Mouse (Mus musculus): ENCODE data around the gene Dlx6. TPM values are rescaled to one million over a fixed set of nuclear protein-coding genes. Genes with fewer than 3 reads are reported as not detected.
A peak's percentile ranks its signal among the peaks of the same experiment; 100 is the strongest.

Dlx6 gene
- polyA plus RNA-seq, 1 experiment from 2014 or later = 0.19 TPM

DNA sequence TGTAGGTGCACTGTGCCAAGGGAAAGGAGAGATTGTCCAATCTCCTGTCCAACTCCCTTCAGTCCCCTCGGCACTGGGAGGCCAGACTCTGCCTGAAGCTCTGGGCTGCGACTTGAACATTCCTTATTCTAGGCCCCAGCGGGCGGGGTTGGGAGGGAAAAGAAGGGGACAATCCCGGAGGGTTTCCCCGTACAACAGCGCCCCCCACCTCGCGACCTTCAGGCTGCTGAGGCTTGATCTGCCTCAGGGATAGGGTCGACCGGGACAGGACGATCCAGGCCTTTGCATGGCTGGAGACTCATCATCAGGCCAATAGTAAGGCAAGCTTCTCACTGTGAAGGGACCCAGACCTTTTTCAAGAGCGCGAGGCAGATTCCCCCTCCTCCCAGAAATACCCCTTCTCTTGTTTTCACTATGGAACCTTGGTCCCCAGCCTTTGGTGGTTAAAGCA lies 15.7 kb downstream of the Dlx6 start:
- Histone ChIP-seq H3K9me3 (replicated peaks) (no peaks in the 10 kb centered on the region), H3K4me1 (replicated peaks) (peaks cover 40% of the 10 kb centered on the region), H3K4me3 (peak overlapping the region; percentile 12; the same call in 1 of the 2 replicates), H3K4me2 (no peak overlapping the region), H3K27me3 (peaks cover 98% of the 10 kb centered on the region), H3K36me3 (no peaks in the 10 kb centered on the region), H3K9ac (no peak overlapping the region), H3K27ac (no peak overlapping the region)
- WGBS = 2% methylated on average over 14 of the region's 14 CpGs
- ATAC-seq (replicated peaks; ENCODE audit: insufficient number of reproducible peaks, insufficient read depth, low FRiP score, low read depth) = no peak

DNA sequence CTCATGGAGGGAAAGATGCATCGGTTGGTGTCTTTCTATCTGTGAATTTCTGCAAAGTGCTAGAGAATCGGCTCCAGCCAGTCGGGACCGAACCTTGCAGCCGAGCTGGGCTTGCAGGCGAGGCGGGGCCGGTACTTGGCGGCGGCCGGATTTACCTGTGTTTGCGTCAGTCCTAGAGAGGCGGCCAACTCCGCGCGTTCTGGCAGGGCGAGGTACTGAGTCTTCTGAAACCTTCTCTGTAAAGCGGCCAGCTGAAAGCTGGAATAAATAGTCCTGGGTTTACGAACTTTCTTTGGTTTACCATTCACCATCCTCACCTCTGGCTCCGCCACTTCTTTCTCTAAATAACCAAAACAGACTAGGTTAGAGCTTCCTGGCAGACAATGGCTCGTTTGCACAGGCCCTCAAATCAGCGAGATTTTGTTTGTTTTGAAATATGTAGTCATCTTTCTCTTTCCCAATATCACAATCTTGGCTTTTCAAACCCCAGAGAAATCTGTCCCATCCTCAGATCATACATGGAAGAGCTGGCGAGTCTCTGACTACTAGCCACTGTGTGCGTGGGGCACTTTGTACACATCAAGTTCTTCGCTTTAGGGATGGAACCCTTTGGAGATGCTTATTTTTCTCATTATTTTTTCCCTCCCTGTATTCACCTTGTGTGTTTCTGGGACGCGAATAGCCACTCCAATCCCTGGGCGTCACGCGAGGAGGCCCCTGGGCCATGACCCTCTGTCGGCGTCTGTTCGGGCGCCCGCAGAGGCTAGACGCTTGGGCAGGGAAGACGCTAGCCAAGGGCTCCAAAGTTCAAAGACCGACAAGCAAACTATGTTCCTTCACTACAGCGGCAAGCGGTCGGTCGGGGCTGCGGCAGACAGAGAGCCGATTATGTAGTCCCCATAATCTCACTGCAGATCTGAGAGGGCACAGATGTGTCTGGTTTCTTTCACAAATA lies 16.5 kb downstream of the Dlx6 start:
- Histone ChIP-seq H3K9me3 (replicated peaks) (no peaks in the 10 kb centered on the region), H3K9ac (no peak overlapping the region), H3K27ac (no peak overlapping the region), H3K36me3 (no peaks in the 10 kb centered on the region), H3K4me1 (replicated peaks) (peaks cover 33% of the 10 kb centered on the region), H3K27me3 (peaks cover 95% of the 10 kb centered on the region), H3K4me3 (0 out of 2 replicates have a peak overlapping the region, but pooled peaks have one; percentile 60), H3K4me2 (peak overlapping the region; percentile 93)
- no peak for ATAC-seq (replicated peaks; ENCODE audit: insufficient number of reproducible peaks, insufficient read depth, low FRiP score, low read depth)
- WGBS = 9% methylated on average over 44 of the region's 44 CpGs

DNA sequence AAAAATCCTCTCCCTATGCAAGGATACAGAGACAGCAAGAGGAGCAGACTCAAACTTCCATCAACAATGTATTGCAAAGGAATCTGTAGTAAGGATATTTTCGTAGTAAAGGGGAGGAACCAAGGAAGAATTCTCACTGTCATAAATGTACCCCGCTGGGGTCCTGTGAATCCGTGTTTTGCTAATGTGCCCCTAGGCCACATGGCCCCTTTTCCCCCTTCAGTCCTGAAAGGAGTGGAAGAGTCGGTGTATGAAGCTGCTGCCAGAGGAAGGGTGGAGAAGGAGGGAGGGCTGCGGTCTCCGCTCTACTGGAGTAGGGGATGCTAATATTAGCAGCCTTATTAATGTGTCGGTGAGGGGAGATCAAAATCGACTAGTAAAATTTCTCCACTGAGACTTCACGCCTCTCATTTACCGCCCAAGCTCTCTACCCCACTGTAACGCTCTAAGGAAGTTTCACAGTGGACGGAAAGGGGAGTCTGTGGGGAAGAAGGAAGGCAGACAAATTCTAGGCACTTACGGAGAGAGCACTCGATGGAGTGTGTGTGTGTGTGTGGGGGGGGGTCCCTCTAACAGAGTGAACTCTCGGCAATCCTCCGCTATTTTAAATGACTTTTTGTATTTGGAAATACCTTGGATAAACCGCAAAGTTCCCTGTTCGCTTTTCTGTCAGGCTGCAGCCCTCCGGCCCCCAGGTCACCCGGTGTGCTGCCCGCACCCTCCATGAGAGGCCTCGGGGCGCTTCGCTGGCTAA lies 17.4 kb downstream of the Dlx6 start:
- Histone ChIP-seq H3K27me3 (peaks cover 93% of the 10 kb centered on the region), H3K4me3 (peak overlapping the region; percentile 60), H3K9ac (no peak overlapping the region), H3K4me2 (peak overlapping the region; percentile 93), H3K4me1 (replicated peaks) (peaks cover 35% of the 10 kb centered on the region), H3K27ac (no peak overlapping the region), H3K9me3 (replicated peaks) (no peaks in the 10 kb centered on the region), H3K36me3 (no peaks in the 10 kb centered on the region)
- ATAC-seq (replicated peaks; ENCODE audit: insufficient number of reproducible peaks, insufficient read depth, low FRiP score, low read depth) = no peak
- WGBS = 2% methylated on average over 24 of the region's 24 CpGs

DNA sequence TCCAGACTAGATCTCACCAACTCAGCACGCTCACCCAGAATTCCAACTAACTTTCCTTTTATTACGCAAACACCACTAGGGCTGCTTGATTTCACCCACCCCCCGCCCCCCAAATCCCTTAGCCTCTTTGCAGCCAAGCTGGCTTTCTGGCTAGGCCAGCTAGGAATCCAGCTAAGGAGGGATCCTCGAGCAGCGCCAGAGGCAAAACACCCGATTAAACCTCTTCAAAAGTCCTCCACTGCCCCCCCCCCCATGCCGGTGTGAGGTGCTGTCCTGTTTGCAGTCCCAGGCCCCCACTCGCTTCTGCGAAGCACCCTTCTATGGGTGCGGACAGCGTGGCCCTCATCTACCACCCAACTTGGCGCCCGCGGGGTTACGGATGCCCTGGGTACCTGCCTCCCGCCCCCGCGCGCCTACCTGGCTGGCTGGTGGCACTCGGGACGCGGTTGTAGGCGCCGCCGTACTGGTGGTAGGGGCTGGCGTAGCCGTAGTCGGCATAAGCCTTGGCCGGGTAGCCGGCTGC lies 18.0 kb downstream of the Dlx6 start:
- H3K27ac ChIP-seq = no peak overlapping the region
- no peaks in the 10 kb centered on the region for H3K36me3 ChIP-seq
- no peaks in the 10 kb centered on the region for H3K9me3 ChIP-seq (replicated peaks)
- no peak; the same call in 1 of the 2 replicates for ATAC-seq (replicated peaks; ENCODE audit: insufficient number of reproducible peaks, insufficient read depth, low FRiP score, low read depth)
- H3K27me3 ChIP-seq = peaks cover 87% of the 10 kb centered on the region
- 1% methylated on average over 30 of the region's 30 CpGs for WGBS
- peak overlapping the region; percentile 35 for H3K9ac ChIP-seq
- H3K4me2 ChIP-seq = peak overlapping the region; percentile 93
- H3K4me1 ChIP-seq (replicated peaks) = peaks cover 35% of the 10 kb centered on the region
- peak overlapping the region; percentile 60 for H3K4me3 ChIP-seq

DNA sequence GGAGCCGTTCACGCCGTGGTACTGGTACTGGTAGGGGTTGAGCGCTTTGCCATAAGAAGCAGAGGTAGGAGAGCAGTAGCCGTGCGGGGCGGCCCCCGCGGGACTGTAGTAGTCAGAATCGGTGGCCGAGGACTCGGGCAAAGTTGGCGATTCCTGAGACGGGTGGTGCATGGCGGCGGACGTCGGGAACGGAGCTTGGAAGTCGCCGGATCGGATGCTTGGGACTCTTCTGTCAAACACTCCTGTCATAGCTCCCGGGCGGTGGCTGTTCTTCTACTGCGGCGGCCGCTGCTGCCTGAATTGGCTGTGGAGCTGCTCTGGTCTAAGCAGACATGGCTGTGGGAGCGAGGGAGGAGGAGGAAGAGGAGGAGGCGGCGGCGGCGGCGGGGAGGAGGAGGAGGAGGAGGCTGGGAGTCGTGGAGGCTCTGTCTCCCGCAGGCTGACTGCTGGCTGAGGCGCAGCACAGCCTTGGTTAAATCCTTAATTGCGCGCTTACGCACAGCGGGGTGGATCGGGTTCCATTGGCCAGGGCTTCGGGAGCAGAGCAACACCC lies 18.6 kb downstream of the Dlx6 start, which contains the start of gene Dlx5:
TSS of gene Dlx5 (minus strand) at position 448 of the 553 bp plus-strand sequence.
- H3K9me3 ChIP-seq (replicated peaks) = no peaks in the 10 kb centered on the region
- no peaks in the 10 kb centered on the region for H3K36me3 ChIP-seq
- H3K9ac ChIP-seq = peak within 1 kb of the TSS; percentile 35
- peak within 1 kb of the TSS; percentile 93 for H3K4me2 ChIP-seq
- ATAC-seq (replicated peaks; ENCODE audit: insufficient number of reproducible peaks, insufficient read depth, low FRiP score, low read depth) = 0 out of 2 replicates have a peak, but pooled peaks have one; percentile 48
- WGBS = under 1% methylated on average over 37 of the region's 42 CpGs
- H3K27me3 ChIP-seq = peaks cover 85% of the 10 kb centered on the region
- peak within 1 kb of the TSS; percentile 60 for H3K4me3 ChIP-seq
- no peak within 1 kb of the TSS for H3K27ac ChIP-seq
- H3K4me1 ChIP-seq (replicated peaks) = peaks cover 35% of the 10 kb centered on the region

DNA sequence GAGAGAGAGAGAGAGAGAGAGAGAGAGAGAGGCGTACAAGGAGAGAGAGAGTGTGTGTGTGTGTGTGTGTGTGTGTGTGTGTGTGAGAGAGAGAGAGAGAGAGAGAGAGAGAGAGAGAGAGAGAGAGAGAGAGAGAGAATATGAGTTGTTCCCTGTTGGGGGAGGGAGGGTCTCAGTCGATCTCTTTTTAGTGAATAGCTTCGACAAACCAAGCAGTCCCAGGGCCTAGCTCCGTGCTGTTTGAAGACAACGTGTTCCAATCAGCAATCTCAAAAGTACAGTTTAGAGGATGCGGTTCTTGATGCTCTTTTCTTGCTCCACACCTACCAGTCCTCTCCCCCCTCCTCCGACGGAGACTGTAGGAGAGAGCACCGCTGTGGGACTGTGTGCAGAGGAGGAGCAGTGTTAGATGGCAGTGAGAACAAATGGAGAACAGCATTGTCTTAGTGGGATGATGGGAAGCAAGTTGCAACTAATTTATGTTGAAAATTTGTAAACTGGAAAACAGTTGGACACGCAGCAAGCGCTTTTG lies 19.2 kb downstream of the Dlx6 start:
- ATAC-seq (replicated peaks; ENCODE audit: insufficient number of reproducible peaks, insufficient read depth, low FRiP score, low read depth) = no peak
- Histone ChIP-seq H3K4me2 (peak overlapping the region; percentile 93), H3K27me3 (peaks cover 82% of the 10 kb centered on the region), H3K27ac (no peak overlapping the region), H3K36me3 (no peaks in the 10 kb centered on the region), H3K4me1 (replicated peaks) (peaks cover 35% of the 10 kb centered on the region), H3K4me3 (peak overlapping the region; percentile 60), H3K9me3 (replicated peaks) (no peaks in the 10 kb centered on the region), H3K9ac (no peak overlapping the region)
- WGBS = 11% methylated on average over 10 of the region's 11 CpGs

DNA sequence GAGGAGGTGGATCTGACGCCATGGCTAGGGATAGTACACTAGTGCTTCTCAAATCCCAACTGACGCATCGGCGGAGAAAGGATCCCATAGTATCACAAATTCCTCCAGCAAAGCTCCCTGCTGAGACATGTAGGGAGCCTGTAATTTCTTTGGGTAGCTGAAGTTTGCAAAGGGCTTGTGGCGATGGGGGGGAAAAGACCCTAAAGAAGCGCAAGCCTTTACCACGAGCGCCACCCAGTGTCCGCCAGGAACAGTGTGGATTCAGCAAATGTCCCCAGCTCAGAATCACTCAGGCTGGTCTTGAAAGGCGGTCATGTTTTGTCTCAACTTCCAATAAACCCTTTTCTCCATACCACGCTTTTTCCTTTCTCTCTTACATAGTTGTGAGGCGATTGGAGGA lies 21.8 kb downstream of the Dlx6 start:
- H3K4me2 ChIP-seq = peak overlapping the region; percentile 27; the same call in 1 of the 2 replicates
- 6% methylated on average over 12 of the region's 12 CpGs for WGBS
- H3K27me3 ChIP-seq = peaks cover 76% of the 10 kb centered on the region

DNA sequence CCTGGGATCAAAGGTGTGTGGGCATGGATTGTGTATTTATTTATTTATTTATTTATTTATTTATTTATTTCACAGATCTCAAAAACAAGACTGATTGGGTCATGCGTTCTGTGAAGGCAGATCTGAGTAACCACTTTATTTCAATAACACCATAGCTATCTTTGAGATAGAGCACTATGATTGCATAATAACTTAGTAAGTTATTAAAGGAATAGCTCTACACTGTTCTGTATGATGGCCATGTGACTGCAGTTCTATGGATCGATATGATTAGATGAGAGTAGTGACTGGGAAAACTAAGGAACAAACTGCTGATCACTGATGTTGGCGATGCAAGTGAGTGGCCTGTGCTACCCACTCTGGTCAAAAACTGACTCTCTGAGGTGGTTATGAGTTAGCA lies 23.1 kb downstream of the Dlx6 start:
- WGBS = 83% methylated on average over 3 of the region's 3 CpGs
- no peaks in the 10 kb centered on the region for H3K36me3 ChIP-seq

More for the DNA sequence above, 21.8 kb downstream of the Dlx6 start:
- no peak overlapping the region for H3K4me3 ChIP-seq
- no peak for ATAC-seq (replicated peaks; ENCODE audit: insufficient number of reproducible peaks, insufficient read depth, low FRiP score, low read depth)
- H3K36me3 ChIP-seq = no peaks in the 10 kb centered on the region
- H3K9ac ChIP-seq = no peak overlapping the region
- peaks cover 20% of the 10 kb centered on the region for H3K4me1 ChIP-seq (replicated peaks)
- H3K27ac ChIP-seq = no peak overlapping the region
- no peaks in the 10 kb centered on the region for H3K9me3 ChIP-seq (replicated peaks)

DNA sequence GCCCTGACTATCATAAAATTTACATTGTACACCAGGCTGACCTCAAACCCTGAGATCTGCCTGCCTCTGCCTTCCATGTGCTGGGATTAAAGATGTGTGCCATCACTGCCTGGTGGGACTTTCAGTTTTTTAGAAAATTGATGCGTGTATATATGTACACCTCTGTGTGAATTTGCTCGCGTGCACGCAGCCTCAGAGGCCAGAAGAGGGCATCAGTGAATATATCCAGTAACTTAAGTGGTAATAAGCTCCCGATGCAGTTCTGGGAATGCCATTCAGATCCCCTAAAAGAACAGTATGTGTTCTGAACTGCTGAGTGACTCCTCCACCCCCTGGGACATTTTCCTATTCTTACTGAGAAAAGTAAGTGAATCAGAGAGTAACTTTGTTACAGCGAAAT lies 26.9 kb downstream of the Dlx6 start:
- Histone ChIP-seq H3K36me3 (no peaks in the 10 kb centered on the region), H3K4me1 (replicated peaks) (no peaks in the 10 kb centered on the region), H3K4me3 (no peak overlapping the region), H3K9ac (no peak overlapping the region), H3K4me2 (no peak overlapping the region), H3K27ac (no peak overlapping the region), H3K9me3 (replicated peaks) (no peaks in the 10 kb centered on the region), H3K27me3 (peaks cover 34% of the 10 kb centered on the region)
- 63% methylated on average over 6 of the region's 6 CpGs for WGBS
- no peak for ATAC-seq (replicated peaks; ENCODE audit: insufficient number of reproducible peaks, insufficient read depth, low FRiP score, low read depth)

More for the DNA sequence above, 23.1 kb downstream of the Dlx6 start:
- H3K4me3 ChIP-seq = no peak overlapping the region
- H3K4me2 ChIP-seq = no peak overlapping the region
- H3K27me3 ChIP-seq = peaks cover 67% of the 10 kb centered on the region
- H3K27ac ChIP-seq = no peak overlapping the region
- peaks cover 9% of the 10 kb centered on the region for H3K4me1 ChIP-seq (replicated peaks)
- H3K9ac ChIP-seq = no peak overlapping the region
- H3K9me3 ChIP-seq (replicated peaks) = no peaks in the 10 kb centered on the region
- ATAC-seq (replicated peaks; ENCODE audit: insufficient number of reproducible peaks, insufficient read depth, low FRiP score, low read depth) = no peak

DNA sequence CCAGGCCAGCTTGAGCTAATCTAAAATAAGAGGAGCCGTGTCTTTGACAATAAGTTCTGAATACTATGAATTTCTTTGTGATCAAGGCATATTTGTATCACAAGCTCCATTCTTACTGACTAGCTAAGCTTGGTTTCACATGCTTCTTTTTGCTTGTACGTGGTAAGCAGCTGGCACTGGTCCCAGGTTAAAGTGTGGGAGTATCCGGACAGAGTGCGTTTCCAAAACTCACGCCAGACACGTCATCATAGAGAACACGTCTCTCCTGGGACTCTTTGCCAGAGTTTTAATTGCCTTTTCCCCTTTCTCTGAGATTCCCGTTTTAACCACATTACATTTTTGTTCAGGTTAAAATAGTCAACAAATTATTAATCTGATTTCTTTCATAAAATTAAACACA lies 46.5 kb downstream of the Dlx6 start:
- ATAC-seq (replicated peaks; ENCODE audit: insufficient number of reproducible peaks, insufficient read depth, low FRiP score, low read depth) = no peak; the same call in 1 of the 2 replicates
- H3K9me3 ChIP-seq (replicated peaks) = no peaks in the 10 kb centered on the region
- no peaks in the 10 kb centered on the region for H3K36me3 ChIP-seq
- no peak overlapping the region for H3K27ac ChIP-seq
- no peak overlapping the region for H3K4me2 ChIP-seq
- no peaks in the 10 kb centered on the region for H3K27me3 ChIP-seq
- 23% methylated on average over 8 of the region's 8 CpGs for WGBS
- no peak overlapping the region for H3K4me3 ChIP-seq
- peaks cover 4% of the 10 kb centered on the region; the same call in 1 of the 2 replicates for H3K4me1 ChIP-seq (replicated peaks)
- H3K9ac ChIP-seq = no peak overlapping the region

All from heart, embryonic 15.5 days (tissue).